Mouse (Mus musculus): ENCODE data around the gene Lcp1.

GRCm38 (mm10) chr14:75195530-75195929, 64.6 kb downstream of the Lcp1 start:
- TF ChIP-seq CTCF (IDR thresholded peaks at IDR 0.05; ENCODE audit: control insufficient read depth, insufficient read depth, insufficient replicate concordance, low read depth, low read length) (no peak), POLR2A (IDR thresholded peaks at IDR 0.05; ENCODE audit: control insufficient read depth, low read depth, low read length) (no peak)
